Comparison of ENCODE assay signal across 8 mouse cellular contexts in genomic region chr7:141469901-141470636, GRCm38 (mm10). TPM values are rescaled to one million over a fixed set of nuclear protein-coding genes. Genes with fewer than 3 reads are reported as not detected.
DNase-seq lines count a peak whose midpoint lies in the region; ATAC-seq and TF ChIP-seq lines count a peak whose summit lies in the region.

No protein-coding gene starts in this region.

- no peaks in the 10 kb centered on the region for H3K9me3 ChIP-seq in heart, postnatal 0 days (replicated peaks; ENCODE audit: control insufficient read depth, low read length)
- no peaks in the 10 kb centered on the region for H3K9me3 ChIP-seq in midbrain, embryonic 13.5 days

- no peak for TF ChIP-seq EP300 in heart, postnatal 0 days (IDR thresholded peaks at IDR 0.05; ENCODE audit: low read depth)

- no peak for ATAC-seq in heart, postnatal 0 days (ENCODE audit: insufficient read depth, low read depth)
- no peak for ATAC-seq in midbrain, embryonic 13.5 days

- TF ChIP-seq CTCF in lung, adult 2 months (IDR thresholded peaks at IDR 0.05; ENCODE audit: insufficient read depth, low read length) = no peak
- TF ChIP-seq CTCF in heart, postnatal 0 days (IDR thresholded peaks at IDR 0.05; ENCODE audit: low read depth) = no peak

- H3K4me3 ChIP-seq in lung, adult 2 months (replicated peaks; ENCODE audit: extremely low read depth, low read depth, low read length) = no peak overlapping the region
- no peak overlapping the region for H3K4me3 ChIP-seq in heart, postnatal 0 days (ENCODE audit: low read depth, low read length)
- H3K4me3 ChIP-seq in midbrain, embryonic 13.5 days (replicated peaks) = no peak overlapping the region

- no peaks in the 10 kb centered on the region for H3K27me3 ChIP-seq in heart, postnatal 0 days (ENCODE audit: control insufficient read depth, insufficient read depth, low read length)
- peaks cover 21% of the 10 kb centered on the region for H3K27me3 ChIP-seq in midbrain, embryonic 13.5 days

- H3K36me3 ChIP-seq in heart, postnatal 0 days (replicated peaks; ENCODE audit: control insufficient read depth, insufficient read depth, low read length) = peaks cover 32% of the 10 kb centered on the region
- H3K36me3 ChIP-seq in midbrain, embryonic 13.5 days = peaks cover 31% of the 10 kb centered on the region

- peak; percentile 61 for DNase-seq in cerebellum, adult 11-12 months
- DNase-seq in cerebellum, postnatal 4 days (ENCODE audit: low spot score in 2 of 2) = no peak
- no peak for DNase-seq in lung, adult 2 months
- DNase-seq in lung, postnatal 25 days (ENCODE audit: low spot score) = no peak
- DNase-seq in heart, postnatal 0 days (ENCODE audit: low spot score) = no peak
- no peak for DNase-seq in right cerebral cortex, postnatal 4 days
- DNase-seq in left cerebral cortex, adult 18-20 months (ENCODE audit: low spot score in 2 of 2) = no peak

- H3K27ac ChIP-seq in heart, postnatal 0 days (ENCODE audit: low read depth) = peak overlapping the region; percentile 97
- H3K27ac ChIP-seq in midbrain, embryonic 13.5 days = no peak overlapping the region

- no peak overlapping the region for H3K4me2 ChIP-seq in heart, postnatal 0 days (ENCODE audit: low read depth, low read length)
- peak overlapping the region; percentile 60 for H3K4me2 ChIP-seq in midbrain, embryonic 13.5 days (replicated peaks)

- H3K4me1 ChIP-seq in lung, adult 2 months (ENCODE audit: control insufficient read depth, insufficient read depth, low read length) = peaks cover 25% of the 10 kb centered on the region
- peaks cover 32% of the 10 kb centered on the region for H3K4me1 ChIP-seq in heart, postnatal 0 days (ENCODE audit: control insufficient read depth, insufficient read depth)
- peaks cover 50% of the 10 kb centered on the region for H3K4me1 ChIP-seq in midbrain, embryonic 13.5 days (replicated peaks)

- WGBS in lung, adult 2 months = 89% methylated on average over 18 of the region's 18 CpGs
- 76% methylated on average over 18 of the region's 18 CpGs for WGBS in heart, postnatal 0 days
- 89% methylated on average over 18 of the region's 18 CpGs for WGBS in midbrain, embryonic 13.5 days

- no peak overlapping the region for H3K9ac ChIP-seq in heart, postnatal 0 days (replicated peaks; ENCODE audit: low read depth, low read length)
- H3K9ac ChIP-seq in midbrain, embryonic 13.5 days (replicated peaks) = peak overlapping the region; percentile 83

- TF ChIP-seq POLR2A in lung, adult 2 months (IDR thresholded peaks at IDR 0.05; ENCODE audit: borderline replicate concordance, extremely low read depth, low read depth, low read length) = 0 out of 2 replicates have a peak, but pooled peaks have one; percentile 9

RNA-seq across cellular contexts. Expression of gene Cd151, which starts 2.9 kb away (rescaled TPM):
- polyA plus RNA-seq in lung, adult 2 months (2012; rRNA removed) = 537 and 555 TPM in 2 replicates
- total RNA-seq in heart, postnatal 0 days (2014; rRNA removed; ENCODE audit: low replicate concordance) = 288 and 323 TPM in 2 replicates
- 37.8 and 39.7 TPM in 2 replicates for polyA plus RNA-seq in heart, postnatal 0 days (2015; fragmentation: Nextera tagmentation; extraction: Ambion mirVana)
- polyA plus RNA-seq in midbrain, embryonic 13.5 days (2015; fragmentation: Nextera tagmentation; extraction: Ambion mirVana) = 15.4 and 19.9 TPM in 2 replicates
- 10 to 100 TPM; 28.9 to 29.1 TPM for total RNA-seq in left cerebral cortex, adult 18-20 months (2021)

RNA-seq across cellular contexts. Expression of gene Polr2l, which starts 4.9 kb away (rescaled TPM):
- 29.0 and 30.9 TPM in 2 replicates for polyA plus RNA-seq in lung, adult 2 months (2012; rRNA removed)
- 17.4 and 32.3 TPM in 2 replicates for total RNA-seq in heart, postnatal 0 days (2014; rRNA removed; ENCODE audit: low replicate concordance)
- 77.6 and 81.3 TPM in 2 replicates for polyA plus RNA-seq in heart, postnatal 0 days (2015; fragmentation: Nextera tagmentation; extraction: Ambion mirVana)
- polyA plus RNA-seq in midbrain, embryonic 13.5 days (2015; fragmentation: Nextera tagmentation; extraction: Ambion mirVana) = 88.2 and 91.1 TPM in 2 replicates
- 10 to 100 TPM; 36.6 to 41.6 TPM for total RNA-seq in left cerebral cortex, adult 18-20 months (2021)

RNA-seq across cellular contexts. Expression of gene Tspan4, which starts 5.0 kb away (rescaled TPM):
- 91.1 and 150 TPM in 2 replicates for polyA plus RNA-seq in lung, adult 2 months (2012; rRNA removed)
- total RNA-seq in heart, postnatal 0 days (2014; rRNA removed; ENCODE audit: low replicate concordance) = 84.2 and 87.8 TPM in 2 replicates
- 72.2 and 72.3 TPM in 2 replicates for polyA plus RNA-seq in heart, postnatal 0 days (2015; fragmentation: Nextera tagmentation; extraction: Ambion mirVana)
- 22.5 and 23.6 TPM in 2 replicates for polyA plus RNA-seq in midbrain, embryonic 13.5 days (2015; fragmentation: Nextera tagmentation; extraction: Ambion mirVana)
- 10 to 100 TPM; 10.3 to 11.6 TPM for total RNA-seq in left cerebral cortex, adult 18-20 months (2021)

RNA-seq across cellular contexts. Expression of gene Cracr2b, which starts 9.2 kb away (rescaled TPM):
- 177 and 239 TPM in 2 replicates for polyA plus RNA-seq in lung, adult 2 months (2012; rRNA removed)
- 6.2 and 134 TPM in 2 replicates for total RNA-seq in heart, postnatal 0 days (2014; rRNA removed; ENCODE audit: low replicate concordance)
- polyA plus RNA-seq in heart, postnatal 0 days (2015; fragmentation: Nextera tagmentation; extraction: Ambion mirVana) = 23.9 and 24.2 TPM in 2 replicates
- polyA plus RNA-seq in midbrain, embryonic 13.5 days (2015; fragmentation: Nextera tagmentation; extraction: Ambion mirVana) = 6.8 TPM in 2 replicates
- total RNA-seq in left cerebral cortex, adult 18-20 months (2021) = 1 to 10 TPM; 3.7 to 4.5 TPM

RNA-seq across cellular contexts. Expression of gene Pnpla2, which starts 15.1 kb away (rescaled TPM):
- polyA plus RNA-seq in lung, adult 2 months (2012; rRNA removed) = 289 and 356 TPM in 2 replicates
- total RNA-seq in heart, postnatal 0 days (2014; rRNA removed; ENCODE audit: low replicate concordance) = 47.9 and 63.8 TPM in 2 replicates
- 157 and 159 TPM in 2 replicates for polyA plus RNA-seq in heart, postnatal 0 days (2015; fragmentation: Nextera tagmentation; extraction: Ambion mirVana)
- 16.2 and 19.2 TPM in 2 replicates for polyA plus RNA-seq in midbrain, embryonic 13.5 days (2015; fragmentation: Nextera tagmentation; extraction: Ambion mirVana)
- 10 to 100 TPM; 23.6 to 24.8 TPM for total RNA-seq in left cerebral cortex, adult 18-20 months (2021)

Comparison
In these comparisons a context has a peak if more than half of its experiments do, and no peak if none do; other contexts are left out.
1. RNA of gene Cd151, which starts 2.9 kb away (polyA plus RNA-seq): 537 to 555 TPM in lung, adult 2 months; 37.8 to 39.7 TPM in heart, postnatal 0 days and 15.4 to 19.9 TPM in midbrain, embryonic 13.5 days; every median in the first group is over 10 times any median in the second.